In genomic region chr13:14612463-14612862, GRCm38 (mm10) we compare ENCODE assay signal across 9 mouse cellular contexts. TPM values are rescaled to one million over a fixed set of nuclear protein-coding genes. Genes with fewer than 3 reads are reported as not detected.
DNase-seq lines count a peak whose midpoint lies in the region; ATAC-seq and TF ChIP-seq lines count a peak whose summit lies in the region.
"Had no signal": no experiment of that assay in that cellular context is flagged by ENCODE, and none has a peak within 500 bp of the region (broad histone marks: within the 10 kb centered on the region; RNA-seq: fewer than 3 reads in every experiment).

No protein-coding gene starts in this region.

- peak overlapping the region; percentile 59 for H3K4me2 ChIP-seq in heart, postnatal 0 days (ENCODE audit: low read depth, low read length)
- peak overlapping the region; percentile 32 for H3K4me2 ChIP-seq in hindbrain, embryonic 11.5 days (replicated peaks; ENCODE audit: low read depth, low read length)

- intact Hi-C loops in heart, postnatal 14 days (cut with DNase I) = loop anchor here (5.0 to 10.0 kb wide), 2 partner anchors 438 to 660 kb away; partner anchors contain the start of gene B3galnt2

- WGBS in heart, postnatal 0 days = 7% methylated on average over 10 of the region's 10 CpGs
- 6% methylated on average over 10 of the region's 10 CpGs for WGBS in hindbrain, embryonic 11.5 days
- WGBS in midbrain, embryonic 10.5 days = 10% methylated on average over 10 of the region's 10 CpGs

- no peak for TF ChIP-seq RAD21 in MEL (IDR thresholded peaks at IDR 0.05; ENCODE audit: low read depth, low read length)

- TF ChIP-seq POLR2A in MEL (IDR thresholded peaks at IDR 0.05; ENCODE audit: control insufficient read depth in 1 of 2, insufficient read depth in 1 of 2, low read depth in 1 of 2, low read length in 2 of 2, poor library complexity in 1 of 2) = no peak

- peak overlapping the region; percentile 83 for H3K27ac ChIP-seq in heart, postnatal 0 days (ENCODE audit: low read depth)
- H3K27ac ChIP-seq in MEL (ENCODE audit: control insufficient read depth, low read depth, low read length) = peak overlapping the region; percentile 72
- H3K27ac ChIP-seq in hindbrain, embryonic 11.5 days (ENCODE audit: low read depth, low read length) = no peak overlapping the region
- peak overlapping the region; percentile 86 for H3K27ac ChIP-seq in midbrain, embryonic 10.5 days (replicated peaks)

- H3K79me2 ChIP-seq in MEL (ENCODE audit: control insufficient read depth, insufficient read depth, low read length, poor library complexity) = peaks cover 35% of the 10 kb centered on the region

- TF ChIP-seq CTCF in heart, postnatal 0 days (IDR thresholded peaks at IDR 0.05; ENCODE audit: low read depth) = no peak
- no peak for TF ChIP-seq CTCF in MEL (IDR thresholded peaks at IDR 0.05 in 2 of 3, conservative IDR thresholded peaks at IDR 0.05 in 1 of 3; ENCODE audit: control insufficient read depth in 1 of 3, insufficient read depth in 1 of 3, low read depth in 2 of 3, low read length in 3 of 3, poor library complexity in 1 of 3, severe bottlenecking in 1 of 3)

- H3K36me3 ChIP-seq in heart, postnatal 0 days (replicated peaks; ENCODE audit: control insufficient read depth, insufficient read depth, low read length) = peaks cover 18% of the 10 kb centered on the region
- H3K36me3 ChIP-seq in MEL (ENCODE audit: control insufficient read depth in 1 of 2, insufficient read depth in 2 of 2, low read length in 2 of 2) = peaks cover 9 to 25% of the 10 kb centered on the region in 2 experiments
- H3K36me3 ChIP-seq in hindbrain, embryonic 11.5 days (ENCODE audit: control insufficient read depth, insufficient read depth, low read length) = no peaks in the 10 kb centered on the region
- peaks cover 37% of the 10 kb centered on the region for H3K36me3 ChIP-seq in midbrain, embryonic 10.5 days

- peak overlapping the region; percentile 96 for H3K4me3 ChIP-seq in heart, postnatal 0 days (ENCODE audit: low read depth, low read length)
- peak overlapping the region; percentile 72 to 100 for H3K4me3 ChIP-seq in MEL (ENCODE audit: control insufficient read depth in 1 of 2, insufficient read depth in 1 of 2, low read depth in 2 of 2, low read length in 2 of 2)
- H3K4me3 ChIP-seq in hindbrain, embryonic 11.5 days (ENCODE audit: low read depth, low read length) = peak overlapping the region; percentile 90
- peak overlapping the region; percentile 83 for H3K4me3 ChIP-seq in midbrain, embryonic 10.5 days

- no peak for TF ChIP-seq EP300 in heart, postnatal 0 days (IDR thresholded peaks at IDR 0.05; ENCODE audit: low read depth)
- no peak for TF ChIP-seq EP300 in MEL (IDR thresholded peaks at IDR 0.05; ENCODE audit: low read depth in 1 of 2, low read length in 2 of 2)

- peak overlapping the region; percentile 82 for H3K9ac ChIP-seq in heart, postnatal 0 days (replicated peaks; ENCODE audit: low read depth, low read length)
- H3K9ac ChIP-seq in MEL (ENCODE audit: control insufficient read depth, low read depth, low read length, poor library complexity, severe bottlenecking) = peak overlapping the region; percentile 100
- H3K9ac ChIP-seq in hindbrain, embryonic 11.5 days (ENCODE audit: low read depth, low read length) = peak overlapping the region; percentile 49

- no peaks in the 10 kb centered on the region for H3K9me3 ChIP-seq in heart, postnatal 0 days (replicated peaks; ENCODE audit: control insufficient read depth, low read length)
- H3K9me3 ChIP-seq in MEL (replicated peaks; ENCODE audit: insufficient read depth, low read length) = no peaks in the 10 kb centered on the region
- no peaks in the 10 kb centered on the region for H3K9me3 ChIP-seq in hindbrain, embryonic 11.5 days (ENCODE audit: control insufficient read depth, low read length)
- no peaks in the 10 kb centered on the region for H3K9me3 ChIP-seq in midbrain, embryonic 10.5 days (replicated peaks)

- peaks cover 4% of the 10 kb centered on the region; the same call in 1 of the 2 replicates for H3K4me1 ChIP-seq in heart, postnatal 0 days (ENCODE audit: control insufficient read depth, insufficient read depth)
- peaks cover 0 to 3% of the 10 kb centered on the region in 2 experiments; a peak in 3 of 4 replicates for H3K4me1 ChIP-seq in MEL (ENCODE audit: control insufficient read depth in 1 of 2, insufficient read depth in 2 of 2, low read length in 2 of 2)
- H3K4me1 ChIP-seq in hindbrain, embryonic 11.5 days (replicated peaks; ENCODE audit: control insufficient read depth, insufficient read depth, low read length) = no peaks in the 10 kb centered on the region
- H3K4me1 ChIP-seq in midbrain, embryonic 10.5 days = peaks cover 12% of the 10 kb centered on the region

- H3K27me3 ChIP-seq in heart, postnatal 0 days (ENCODE audit: control insufficient read depth, insufficient read depth, low read length) = no peaks in the 10 kb centered on the region
- H3K27me3 ChIP-seq in MEL (ENCODE audit: control insufficient read depth in 1 of 2, insufficient read depth in 2 of 2, low read length in 2 of 2) = no peaks in the 10 kb centered on the region
- H3K27me3 ChIP-seq in hindbrain, embryonic 11.5 days (ENCODE audit: control insufficient read depth, insufficient read depth, low read length) = no peaks in the 10 kb centered on the region
- H3K27me3 ChIP-seq in midbrain, embryonic 10.5 days (ENCODE audit: low read depth, poor library complexity, severe bottlenecking) = no peaks in the 10 kb centered on the region
- H3K27me3 ChIP-seq: Patski had no signal

- no peak for DNase-seq in heart, postnatal 0 days (ENCODE audit: low spot score)
- no peak for DNase-seq in heart, postnatal 14 days
- no peak for DNase-seq in MEL (ENCODE audit: low read depth, low spot score)
- no peak for DNase-seq in hindbrain, embryonic 11.5 days (ENCODE audit: low spot score)
- DNase-seq in midbrain, embryonic 10.5 days (ENCODE audit: low spot score) = no peak
- no peak for DNase-seq in left cerebral cortex, adult 11 months (ENCODE audit: low spot score)
- DNase-seq in spleen, postnatal 4 days (ENCODE audit: low spot score in 2 of 2) = no peak

- ATAC-seq in heart, postnatal 0 days (ENCODE audit: insufficient read depth, low read depth) = peak; percentile 30
- peak; percentile 85 for ATAC-seq in hindbrain, embryonic 11.5 days (ENCODE audit: low FRiP score)
- ATAC-seq in megakaryocyte progenitor cell, adult 5-6 weeks (replicated peaks; ENCODE audit: poor library complexity) = no peak

TF ChIP-seq in MEL, 35 proteins besides CTCF, POLR2A, EP300 and RAD21 (continues in another document):
- no peak for TF ChIP-seq MAX (IDR thresholded peaks at IDR 0.05; ENCODE audit: low read length)
- no peak for TF ChIP-seq MAFK (IDR thresholded peaks at IDR 0.05; ENCODE audit: borderline replicate concordance, low read depth, low read length)
- no peak for TF ChIP-seq GATA1 (IDR thresholded peaks at IDR 0.05; ENCODE audit: low read depth, low read length)
- no peak for TF ChIP-seq MYB (IDR thresholded peaks at IDR 0.05; ENCODE audit: low read depth, low read length)
- TF ChIP-seq TBP (IDR thresholded peaks at IDR 0.05; ENCODE audit: low read depth, low read length) = no peak
- TF ChIP-seq USF2 (IDR thresholded peaks at IDR 0.05; ENCODE audit: borderline replicate concordance in 1 of 2, insufficient read depth in 1 of 2, low read depth in 1 of 2, low read length in 2 of 2) = no peak
- no peak for TF ChIP-seq GABPA (IDR thresholded peaks at IDR 0.05; ENCODE audit: low read depth, low read length)
- TF ChIP-seq POLR2AphosphoS2 (IDR thresholded peaks at IDR 0.05; ENCODE audit: low read length) = no peak
- TF ChIP-seq SMC3 (IDR thresholded peaks at IDR 0.05; ENCODE audit: low read depth, low read length) = no peak
- no peak for TF ChIP-seq RCOR1 (IDR thresholded peaks at IDR 0.05; ENCODE audit: low read depth, low read length)

RNA-seq across cellular contexts. Expression of gene Mrpl32, which starts 0.5 kb away (rescaled TPM):
- total RNA-seq in heart, postnatal 0 days (2014; rRNA removed; ENCODE audit: low replicate concordance) = 17.9 and 18.3 TPM in 2 replicates
- 141 and 150 TPM in 2 replicates for polyA plus RNA-seq in heart, postnatal 0 days (2015; fragmentation: Nextera tagmentation; extraction: Ambion mirVana)
- 10 to 100 TPM; 42.2 to 44.0 TPM for total RNA-seq in heart, postnatal 14 days (2021)
- total RNA-seq in MEL (2012; rRNA removed) = 58.2 and 69.9 TPM in 2 replicates
- 10 to 100 TPM in 1 of 2 experiments, not detected in 1; 89.7 TPM for polyA plus RNA-seq in MEL (2012; ENCODE audit: insufficient read depth in 1 of 2, insufficient read length in 2 of 2, low read depth in 1 of 2, low replicate concordance in 2 of 2, missing spikeins in 1 of 2)
- 120 and 133 TPM in 2 replicates for polyA plus RNA-seq in hindbrain, embryonic 11.5 days (2014; fragmentation: Nextera tagmentation; extraction: Ambion mirVana)
- polyA plus RNA-seq in midbrain, embryonic 10.5 days (2016; fragmentation: Nextera tagmentation; extraction: Ambion mirVana) = 98.8 and 109 TPM in 2 replicates
- 71.8 and 88.0 TPM in 2 replicates for total RNA-seq in megakaryocyte progenitor cell, adult 5-6 weeks (2015)
- 97.2 and 102 TPM in 2 replicates for total RNA-seq in megakaryocyte progenitor cell, adult 5-6 weeks (2017)

RNA-seq across cellular contexts. Expression of gene Psma2, which starts 0.6 kb away (rescaled TPM):
- total RNA-seq in heart, postnatal 0 days (2014; rRNA removed; ENCODE audit: low replicate concordance) = 62.3 and 70.7 TPM in 2 replicates
- 140 and 141 TPM in 2 replicates for polyA plus RNA-seq in heart, postnatal 0 days (2015; fragmentation: Nextera tagmentation; extraction: Ambion mirVana)
- total RNA-seq in heart, postnatal 14 days (2021) = 10 to 100 TPM; 55.5 to 56.7 TPM
- 139 and 156 TPM in 2 replicates for total RNA-seq in MEL (2012; rRNA removed)
- polyA plus RNA-seq in MEL (2012; ENCODE audit: insufficient read depth in 1 of 2, insufficient read length in 2 of 2, low read depth in 1 of 2, low replicate concordance in 2 of 2, missing spikeins in 1 of 2) = 100 to 1,000 TPM in 1 of 2 experiments, not detected in 1; 174 TPM
- 214 and 235 TPM in 2 replicates for polyA plus RNA-seq in hindbrain, embryonic 11.5 days (2014; fragmentation: Nextera tagmentation; extraction: Ambion mirVana)
- 236 and 248 TPM in 2 replicates for polyA plus RNA-seq in midbrain, embryonic 10.5 days (2016; fragmentation: Nextera tagmentation; extraction: Ambion mirVana)
- 148 and 152 TPM in 2 replicates for total RNA-seq in megakaryocyte progenitor cell, adult 5-6 weeks (2015)
- total RNA-seq in megakaryocyte progenitor cell, adult 5-6 weeks (2017) = 109 and 114 TPM in 2 replicates

RNA-seq across cellular contexts. Expression of gene AW209491, which starts 17.5 kb away (rescaled TPM):
- 5.4 and 9.7 TPM in 2 replicates for total RNA-seq in heart, postnatal 0 days (2014; rRNA removed; ENCODE audit: low replicate concordance)
- 14.1 and 16.4 TPM in 2 replicates for polyA plus RNA-seq in heart, postnatal 0 days (2015; fragmentation: Nextera tagmentation; extraction: Ambion mirVana)
- 10 to 100 TPM in 1 of 2 experiments, 1 to 10 TPM in 1; 8.9 to 10.1 TPM for total RNA-seq in heart, postnatal 14 days (2021)
- total RNA-seq in MEL (2012; rRNA removed) = 14.7 and 15.9 TPM in 2 replicates
- polyA plus RNA-seq in MEL (2012; ENCODE audit: insufficient read depth in 1 of 2, insufficient read length in 2 of 2, low read depth in 1 of 2, low replicate concordance in 2 of 2, missing spikeins in 1 of 2) = 10 to 100 TPM in 1 of 2 experiments, not detected in 1; 17.4 TPM
- 30.2 and 31.7 TPM in 2 replicates for polyA plus RNA-seq in hindbrain, embryonic 11.5 days (2014; fragmentation: Nextera tagmentation; extraction: Ambion mirVana)
- 29.5 and 29.6 TPM in 2 replicates for polyA plus RNA-seq in midbrain, embryonic 10.5 days (2016; fragmentation: Nextera tagmentation; extraction: Ambion mirVana)
- 8.0 and 9.6 TPM in 2 replicates for total RNA-seq in megakaryocyte progenitor cell, adult 5-6 weeks (2015)
- 16.7 and 27.8 TPM in 2 replicates for total RNA-seq in megakaryocyte progenitor cell, adult 5-6 weeks (2017)

Comparison
In these comparisons a context has a peak if more than half of its experiments do, and no peak if none do; other contexts are left out.
1. H3K9ac ChIP-seq: peak in every context shown above with its lines; median percentile 100 in MEL; 82 in heart, postnatal 0 days; 49 in hindbrain, embryonic 11.5 days.